Mouse (Mus musculus) G1E (cell line): Measurements from ENCODE around the gene Itga11.

ENCODE experiments used
- CTCF ChIP-seq: IDR thresholded peaks from 2 replicates; pipeline ENCODE4 v1.5.1; 2012; ENCODE audit warnings: low read depth, low read length, inconsistent platforms, mixed read lengths
- GATA1 ChIP-seq: IDR thresholded peaks from 2 replicates; pipeline ENCODE4 v1.6.1; 2012; ENCODE audit warnings: borderline replicate concordance, low read length, inconsistent platforms, mixed read lengths

GRCm38 (mm10) chr9:62714336-62714735, 36.7 kb downstream of the Itga11 start:
- no peak for TF ChIP-seq GATA1
- TF ChIP-seq CTCF, result no peak
